Mouse (Mus musculus): ENCODE results near the gene Vstm2a.
A peak's percentile ranks its signal among the peaks of the same experiment; 100 is the strongest.

DNA sequence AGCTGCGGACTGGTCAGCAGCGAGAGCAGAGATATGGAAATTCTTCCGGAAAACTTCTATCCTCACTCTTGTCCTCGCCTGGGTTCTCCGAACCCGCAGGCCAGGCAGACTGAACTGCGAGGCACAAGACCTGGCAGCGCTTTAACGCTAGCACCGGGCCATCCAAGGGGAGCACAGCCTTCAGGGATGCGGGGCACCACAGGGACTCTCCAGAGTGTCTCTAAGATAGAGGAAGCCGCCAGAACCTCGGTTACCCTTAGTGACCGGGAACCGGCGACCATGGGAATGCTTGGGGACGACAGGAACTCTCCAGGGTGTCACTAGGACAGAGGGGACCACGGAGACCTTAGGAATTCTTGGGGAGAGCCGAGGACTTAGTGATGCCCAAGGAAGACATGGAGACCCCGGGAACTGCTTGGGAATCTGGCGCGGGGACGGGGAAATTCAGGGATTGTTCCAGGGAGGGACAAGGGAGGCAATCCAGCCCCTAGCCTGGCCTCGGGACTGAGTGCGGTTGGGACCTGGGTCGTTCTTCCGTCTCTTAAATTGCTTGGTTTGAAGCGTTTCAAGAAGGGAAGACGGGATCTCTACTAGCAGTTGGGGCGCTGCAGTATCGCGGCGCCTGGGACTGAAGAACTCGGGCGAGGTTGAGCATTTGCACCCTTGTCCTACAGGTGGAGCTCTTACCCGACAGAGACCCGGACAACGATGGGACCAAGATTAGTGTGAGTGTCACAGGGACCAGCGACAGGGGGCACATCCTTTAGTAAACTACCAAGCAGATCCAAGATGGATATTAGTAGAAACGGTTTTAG, 3.4 kb downstream of the Vstm2a start:
- TF ChIP-seq ZNF384 (IDR thresholded peaks at IDR 0.05; ENCODE audit: low read depth, low read length) (no peak), CHD2 (IDR thresholded peaks at IDR 0.05; ENCODE audit: low read depth, low read length) (peak; percentile 66)

Measured in ES-E14 (cell line).